Mouse (Mus musculus): ENCODE results near the gene Nkx2-9. TPM values are rescaled to one million over a fixed set of nuclear protein-coding genes. Genes with fewer than 3 reads are reported as not detected.
A peak's percentile ranks its signal among the peaks of the same experiment; 100 is the strongest.

Nkx2-9 gene
- not detected in 2 replicates for polyA plus RNA-seq (2015; fragmentation: Nextera tagmentation; extraction: Ambion mirVana)

DNA sequence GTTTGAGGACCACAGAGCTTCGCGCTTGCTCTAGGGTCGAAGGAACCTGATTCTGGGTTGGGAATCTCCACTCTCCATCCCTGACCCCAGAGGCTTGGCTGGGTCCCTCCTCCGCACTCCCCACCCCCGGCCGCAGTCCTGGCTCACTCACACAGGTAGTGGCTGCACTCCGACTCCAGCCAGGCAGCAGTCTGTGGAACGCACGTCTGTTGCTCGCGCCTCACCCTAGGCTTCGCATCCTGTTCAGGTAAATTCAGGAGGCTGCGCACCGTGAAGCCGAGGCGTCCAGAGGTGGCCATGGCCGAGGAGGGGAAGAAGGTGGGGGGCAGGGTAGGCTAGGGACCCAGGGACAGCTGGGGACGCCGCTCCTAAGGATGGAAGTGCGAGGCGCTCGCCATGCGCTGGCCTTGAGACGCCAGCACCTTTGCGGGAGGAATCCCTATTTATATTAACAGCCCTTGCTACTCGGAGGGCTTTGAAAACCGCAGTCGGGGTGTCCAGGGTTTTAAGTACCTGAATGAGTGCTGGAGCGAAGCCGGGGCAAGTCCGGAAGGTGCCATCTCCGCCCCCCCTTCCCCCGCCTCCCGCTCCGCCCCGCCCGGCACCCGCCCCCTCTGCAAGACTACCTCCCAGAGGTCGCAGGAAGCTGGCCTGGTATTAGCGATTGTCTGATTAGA lies at the start of gene Nkx2-9:
Gene Nkx2-9, minus strand, starts transcription at position 524 of the 677 bp plus-strand sequence.
- under 1% methylated on average over 40 of the region's 40 CpGs for WGBS
- no peaks in the 10 kb centered on the region for H3K36me3 ChIP-seq (ENCODE audit: control insufficient read depth, insufficient read depth)
- no peak for ATAC-seq
- H3K4me1 ChIP-seq (replicated peaks; ENCODE audit: control insufficient read depth, insufficient read depth, low read length) = no peaks in the 10 kb centered on the region
- no peaks in the 10 kb centered on the region for H3K9me3 ChIP-seq (ENCODE audit: control insufficient read depth)
- no peak within 1 kb of the TSS for H3K9ac ChIP-seq (ENCODE audit: low read depth, low read length)
- no peak within 1 kb of the TSS for H3K27ac ChIP-seq (ENCODE audit: low read depth, low read length)
- peaks cover 58% of the 10 kb centered on the region for H3K27me3 ChIP-seq (replicated peaks; ENCODE audit: control insufficient read depth, insufficient read depth, low read length)
- no peak for TF ChIP-seq CTCF (IDR thresholded peaks at IDR 0.05; ENCODE audit: low read depth)
- peak within 1 kb of the TSS; percentile 28 for H3K4me3 ChIP-seq (ENCODE audit: low read depth, low read length)
- H3K4me2 ChIP-seq (replicated peaks; ENCODE audit: low read depth) = peak within 1 kb of the TSS; percentile 51

DNA sequence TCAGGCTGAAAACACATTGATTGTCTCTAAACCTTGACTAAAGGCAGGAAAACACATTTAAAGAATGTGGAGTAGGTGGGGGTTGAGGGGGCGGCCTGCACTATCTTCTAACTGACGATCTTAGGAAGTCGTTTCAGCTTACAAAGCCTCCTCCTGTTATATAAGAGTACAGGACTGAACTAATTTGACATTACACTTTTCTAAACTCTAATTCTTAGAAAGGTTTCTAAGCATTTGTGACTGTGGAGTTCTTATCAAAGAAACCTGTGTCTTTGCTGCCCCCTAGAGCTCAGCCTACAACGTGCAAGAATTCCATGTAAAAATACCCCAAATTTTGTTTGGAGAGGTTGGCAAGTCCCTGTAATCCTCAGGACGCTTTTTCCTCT lies 24.1 kb upstream of the Nkx2-9 start:
- H3K4me2 ChIP-seq (replicated peaks; ENCODE audit: low read depth) = peak overlapping the region; percentile 33
- no peaks in the 10 kb centered on the region; the same call in 1 of the 2 replicates for H3K27me3 ChIP-seq (replicated peaks; ENCODE audit: control insufficient read depth, insufficient read depth, low read length)
- WGBS = 11% methylated on average over 5 of the region's 5 CpGs
- H3K4me3 ChIP-seq (ENCODE audit: low read depth, low read length) = no peak overlapping the region
- no peaks in the 10 kb centered on the region for H3K9me3 ChIP-seq (ENCODE audit: control insufficient read depth)
- H3K27ac ChIP-seq (ENCODE audit: low read depth, low read length) = no peak overlapping the region
- H3K4me1 ChIP-seq (replicated peaks; ENCODE audit: control insufficient read depth, insufficient read depth, low read length) = no peaks in the 10 kb centered on the region
- ATAC-seq = no peak
- TF ChIP-seq CTCF (IDR thresholded peaks at IDR 0.05; ENCODE audit: low read depth) = peak; percentile 63
- H3K9ac ChIP-seq (ENCODE audit: low read depth, low read length) = no peak overlapping the region
- no peaks in the 10 kb centered on the region for H3K36me3 ChIP-seq (ENCODE audit: control insufficient read depth, insufficient read depth)

DNA sequence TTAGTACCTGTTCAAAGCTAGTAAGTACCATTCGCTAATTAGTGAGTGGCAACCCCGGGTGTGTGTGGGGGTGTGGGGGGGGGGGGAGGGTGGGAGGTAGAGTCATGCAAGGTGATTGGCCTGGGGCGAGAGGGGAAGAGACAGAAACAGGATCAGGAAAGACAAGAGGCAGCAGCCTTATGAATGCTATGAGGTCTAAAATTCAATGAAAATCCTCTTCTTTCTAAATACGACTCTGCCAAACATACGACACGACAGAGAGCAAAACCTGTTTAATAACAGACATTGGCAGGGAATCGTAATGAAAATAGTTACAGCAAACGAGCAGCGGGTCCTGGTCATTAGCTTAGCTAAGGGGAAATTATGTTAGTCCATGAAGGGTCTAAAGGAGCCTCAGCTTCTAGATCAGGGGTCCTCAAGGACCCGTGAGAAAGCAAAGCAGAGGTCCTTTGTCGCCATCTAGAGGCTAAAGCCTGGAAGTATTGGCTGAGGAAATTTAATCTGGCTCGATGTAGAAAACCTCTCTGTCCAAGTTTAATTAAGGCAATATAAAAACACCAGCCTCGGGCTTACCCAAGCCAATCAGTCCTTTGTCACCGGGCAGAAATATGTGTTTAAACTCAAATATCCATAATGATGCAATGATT lies 23.6 kb upstream of the Nkx2-9 start:
- no peak overlapping the region for H3K4me3 ChIP-seq (ENCODE audit: low read depth, low read length)
- no peak for ATAC-seq
- no peaks in the 10 kb centered on the region for H3K9me3 ChIP-seq (ENCODE audit: control insufficient read depth)

DNA sequence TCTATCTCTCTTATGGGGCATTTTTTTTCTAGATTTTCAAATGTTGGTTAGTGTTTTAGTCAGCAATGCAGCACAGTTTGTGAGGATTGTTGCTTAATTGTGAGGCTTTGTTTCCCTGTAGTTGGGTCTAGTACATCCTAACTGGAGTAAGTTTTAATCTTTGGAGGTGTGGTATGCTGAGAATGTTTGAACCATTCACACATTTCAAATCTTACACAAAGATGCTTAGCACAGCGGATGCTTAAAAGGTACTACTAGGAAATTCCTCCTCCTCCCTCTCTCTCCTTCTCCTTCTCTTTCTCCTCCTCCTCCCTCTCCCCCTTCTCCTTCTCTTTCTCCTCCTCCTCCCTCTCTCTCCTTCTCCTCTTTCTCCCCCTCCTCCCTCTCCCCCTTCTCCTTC lies 3.0 kb upstream of the Nkx2-9 start:
- Histone ChIP-seq H3K27ac (ENCODE audit: low read depth, low read length) (no peak overlapping the region), H3K9ac (ENCODE audit: low read depth, low read length) (no peak overlapping the region), H3K27me3 (replicated peaks; ENCODE audit: control insufficient read depth, insufficient read depth, low read length) (peaks cover 57% of the 10 kb centered on the region), H3K4me1 (replicated peaks; ENCODE audit: control insufficient read depth, insufficient read depth, low read length) (no peaks in the 10 kb centered on the region), H3K4me2 (replicated peaks; ENCODE audit: low read depth) (no peak overlapping the region), H3K36me3 (ENCODE audit: control insufficient read depth, insufficient read depth) (no peaks in the 10 kb centered on the region), H3K9me3 (ENCODE audit: control insufficient read depth) (no peaks in the 10 kb centered on the region), H3K4me3 (ENCODE audit: low read depth, low read length) (no peak overlapping the region)
- WGBS = 8% methylated on average over 1 of the region's 1 CpGs
- ATAC-seq = no peak
- no peak for TF ChIP-seq CTCF (IDR thresholded peaks at IDR 0.05; ENCODE audit: low read depth)

More for the DNA sequence above, 23.6 kb upstream of the Nkx2-9 start:
- Histone ChIP-seq H3K4me2 (replicated peaks; ENCODE audit: low read depth) (peak overlapping the region; percentile 33), H3K36me3 (ENCODE audit: control insufficient read depth, insufficient read depth) (no peaks in the 10 kb centered on the region), H3K4me1 (replicated peaks; ENCODE audit: control insufficient read depth, insufficient read depth, low read length) (no peaks in the 10 kb centered on the region), H3K27me3 (replicated peaks; ENCODE audit: control insufficient read depth, insufficient read depth, low read length) (no peaks in the 10 kb centered on the region; the same call in 1 of the 2 replicates), H3K27ac (ENCODE audit: low read depth, low read length) (no peak overlapping the region), H3K9ac (ENCODE audit: low read depth, low read length) (no peak overlapping the region)
- 19% methylated on average over 14 of the region's 14 CpGs for WGBS
- TF ChIP-seq CTCF (IDR thresholded peaks at IDR 0.05; ENCODE audit: low read depth) = peak; percentile 76

DNA sequence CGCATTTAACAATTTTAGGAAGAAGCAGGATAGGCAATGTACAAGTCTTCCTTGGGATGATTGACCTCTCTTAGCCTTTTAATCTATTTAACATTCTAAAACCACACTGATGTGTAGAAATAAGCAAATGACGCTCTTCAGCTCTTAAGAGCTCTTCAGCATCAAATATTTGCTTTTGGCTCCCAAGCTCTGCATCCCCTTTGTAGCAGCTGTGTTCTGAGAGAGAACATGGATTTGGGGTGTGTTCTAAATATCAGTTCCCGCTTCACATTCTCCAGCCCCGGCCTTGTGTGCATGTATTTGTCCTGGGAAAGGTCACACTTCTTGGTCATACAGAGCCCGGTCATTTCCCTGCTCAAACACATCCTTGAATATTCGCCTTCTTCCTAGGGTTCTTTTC lies 2.3 kb upstream of the Nkx2-9 start:
- Histone ChIP-seq H3K9me3 (ENCODE audit: control insufficient read depth) (no peaks in the 10 kb centered on the region), H3K4me1 (replicated peaks; ENCODE audit: control insufficient read depth, insufficient read depth, low read length) (no peaks in the 10 kb centered on the region), H3K27me3 (replicated peaks; ENCODE audit: control insufficient read depth, insufficient read depth, low read length) (peaks cover 63% of the 10 kb centered on the region), H3K27ac (ENCODE audit: low read depth, low read length) (no peak overlapping the region), H3K9ac (ENCODE audit: low read depth, low read length) (no peak overlapping the region), H3K4me2 (replicated peaks; ENCODE audit: low read depth) (no peak overlapping the region), H3K36me3 (ENCODE audit: control insufficient read depth, insufficient read depth) (no peaks in the 10 kb centered on the region), H3K4me3 (ENCODE audit: low read depth, low read length) (no peak overlapping the region)
- ATAC-seq = no peak
- no peak for TF ChIP-seq CTCF (IDR thresholded peaks at IDR 0.05; ENCODE audit: low read depth)
- WGBS = 11% methylated on average over 6 of the region's 6 CpGs

DNA sequence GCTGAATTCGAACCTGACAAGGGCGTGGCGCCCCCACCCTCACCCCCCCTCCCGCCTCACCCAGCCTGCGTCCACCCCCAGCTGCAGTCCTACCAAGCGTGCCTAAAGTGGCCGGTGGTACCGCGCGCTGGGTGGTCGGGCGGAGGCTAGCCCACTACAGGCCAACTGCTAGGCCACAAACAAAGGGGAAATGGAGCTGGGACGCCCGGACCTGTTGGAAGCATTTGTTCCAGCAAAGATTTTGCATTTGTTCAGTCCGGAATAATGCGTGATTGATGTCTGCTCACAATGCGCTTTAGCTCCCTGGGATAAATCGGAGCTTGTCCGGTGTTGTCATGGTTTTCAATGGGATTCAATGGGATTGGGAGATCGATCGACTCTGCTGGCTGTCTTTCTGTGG lies 1.4 kb upstream of the Nkx2-9 start:
- Histone ChIP-seq H3K27ac (ENCODE audit: low read depth, low read length) (no peak overlapping the region), H3K4me2 (replicated peaks; ENCODE audit: low read depth) (no peak overlapping the region), H3K27me3 (replicated peaks; ENCODE audit: control insufficient read depth, insufficient read depth, low read length) (peaks cover 63% of the 10 kb centered on the region), H3K9me3 (ENCODE audit: control insufficient read depth) (no peaks in the 10 kb centered on the region), H3K9ac (ENCODE audit: low read depth, low read length) (no peak overlapping the region), H3K4me3 (ENCODE audit: low read depth, low read length) (no peak overlapping the region), H3K36me3 (ENCODE audit: control insufficient read depth, insufficient read depth) (no peaks in the 10 kb centered on the region), H3K4me1 (replicated peaks; ENCODE audit: control insufficient read depth, insufficient read depth, low read length) (no peaks in the 10 kb centered on the region)
- ATAC-seq = no peak
- 6% methylated on average over 21 of the region's 21 CpGs for WGBS
- no peak for TF ChIP-seq CTCF (IDR thresholded peaks at IDR 0.05; ENCODE audit: low read depth)

All from intestine, postnatal 0 days (tissue).